Mouse (Mus musculus): ENCODE measurements around the gene Prkcq. TPM values are rescaled to one million over a fixed set of nuclear protein-coding genes. Genes with fewer than 3 reads are reported as not detected.
A peak's percentile ranks its signal among the peaks of the same experiment; 100 is the strongest.

Gene Prkcq
- polyA plus RNA-seq, 1 experiment, result not detected

- Histone ChIP-seq H3K36me3 (ENCODE audit: control insufficient read depth) (no peaks in the 10 kb centered on the region), H3K27me3 (ENCODE audit: control insufficient read depth) (peaks cover 4% of the 10 kb centered on the region; the same call in 1 of the 2 replicates), H3K4me3 (replicated peaks) (no peak overlapping the region), H3K4me1 (ENCODE audit: control insufficient read depth) (no peaks in the 10 kb centered on the region), H3K9me3 (ENCODE audit: control insufficient read depth, low read length) (no peaks in the 10 kb centered on the region)
- TF ChIP-seq TAL1 (IDR thresholded peaks at IDR 0.05; ENCODE audit: low read length) (no peak), GATA1 (IDR thresholded peaks at IDR 0.05; ENCODE audit: low read length) (no peak)
Measured at GRCm38 (mm10) chr2:11177880-11178279, 6.0 kb downstream of the Prkcq start.

GRCm38 (mm10) chr2:11181510-11181909, 9.6 kb downstream of the Prkcq start:
- Histone ChIP-seq H3K9me3 (ENCODE audit: control insufficient read depth, low read length) (no peaks in the 10 kb centered on the region), H3K4me1 (ENCODE audit: control insufficient read depth) (no peaks in the 10 kb centered on the region), H3K36me3 (ENCODE audit: control insufficient read depth) (no peaks in the 10 kb centered on the region), H3K27me3 (ENCODE audit: control insufficient read depth) (no peaks in the 10 kb centered on the region), H3K4me3 (replicated peaks) (no peak overlapping the region)
- TF ChIP-seq GATA1 (IDR thresholded peaks at IDR 0.05; ENCODE audit: low read length) (no peak), TAL1 (IDR thresholded peaks at IDR 0.05; ENCODE audit: low read length) (no peak)

GRCm38 (mm10) chr2:11182096-11182495, 10.2 kb downstream of the Prkcq start:
- Histone ChIP-seq H3K4me3 (replicated peaks) (no peak overlapping the region), H3K4me1 (ENCODE audit: control insufficient read depth) (no peaks in the 10 kb centered on the region), H3K27me3 (ENCODE audit: control insufficient read depth) (no peaks in the 10 kb centered on the region), H3K36me3 (ENCODE audit: control insufficient read depth) (no peaks in the 10 kb centered on the region), H3K9me3 (ENCODE audit: control insufficient read depth, low read length) (no peaks in the 10 kb centered on the region)
- TF ChIP-seq GATA1 (IDR thresholded peaks at IDR 0.05; ENCODE audit: low read length), result no peak
- no peak for TF ChIP-seq TAL1 (IDR thresholded peaks at IDR 0.05; ENCODE audit: low read length)

DNA sequence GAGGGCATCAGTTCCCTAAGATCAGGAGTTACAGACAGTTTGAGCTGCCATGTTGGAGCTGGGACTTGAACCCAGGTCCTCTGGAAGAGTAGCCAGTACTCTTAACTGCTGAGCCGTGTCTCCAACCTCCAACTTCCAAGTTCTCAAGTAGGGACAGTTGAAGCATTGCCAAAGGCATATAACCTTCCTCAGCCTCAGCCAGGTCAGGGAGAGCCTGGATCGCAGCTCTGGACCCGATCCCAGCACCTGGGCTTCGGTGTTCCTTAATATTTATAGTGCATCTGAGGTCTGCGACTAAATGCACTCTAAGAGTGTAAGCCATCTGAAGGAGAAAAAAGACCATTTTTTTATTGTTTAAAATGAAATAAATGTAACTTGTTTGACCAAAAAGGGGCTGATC, 12.1 kb downstream of the Prkcq start:
- no peaks in the 10 kb centered on the region for H3K36me3 ChIP-seq (ENCODE audit: control insufficient read depth)
- H3K27me3 ChIP-seq (ENCODE audit: control insufficient read depth), result no peaks in the 10 kb centered on the region
- no peak overlapping the region for H3K4me3 ChIP-seq (replicated peaks)
- no peak for TF ChIP-seq TAL1 (IDR thresholded peaks at IDR 0.05; ENCODE audit: low read length)
- TF ChIP-seq GATA1 (IDR thresholded peaks at IDR 0.05; ENCODE audit: low read length), result no peak
- no peaks in the 10 kb centered on the region for H3K9me3 ChIP-seq (ENCODE audit: control insufficient read depth, low read length)
- H3K4me1 ChIP-seq (ENCODE audit: control insufficient read depth), result no peaks in the 10 kb centered on the region

GRCm38 (mm10) chr2:11186586-11186985, 14.7 kb downstream of the Prkcq start:
- Histone ChIP-seq H3K9me3 (ENCODE audit: control insufficient read depth, low read length) (no peaks in the 10 kb centered on the region), H3K4me1 (ENCODE audit: control insufficient read depth) (no peaks in the 10 kb centered on the region), H3K27me3 (ENCODE audit: control insufficient read depth) (no peaks in the 10 kb centered on the region), H3K4me3 (replicated peaks) (no peak overlapping the region), H3K36me3 (ENCODE audit: control insufficient read depth) (no peaks in the 10 kb centered on the region)
- TF ChIP-seq TAL1 (IDR thresholded peaks at IDR 0.05; ENCODE audit: low read length) (no peak), GATA1 (IDR thresholded peaks at IDR 0.05; ENCODE audit: low read length) (no peak)

- Histone ChIP-seq H3K27me3 (ENCODE audit: control insufficient read depth) (no peaks in the 10 kb centered on the region), H3K4me3 (replicated peaks) (no peak overlapping the region), H3K36me3 (ENCODE audit: control insufficient read depth) (no peaks in the 10 kb centered on the region), H3K4me1 (ENCODE audit: control insufficient read depth) (no peaks in the 10 kb centered on the region), H3K9me3 (ENCODE audit: control insufficient read depth, low read length) (no peaks in the 10 kb centered on the region)
- no peak for TF ChIP-seq GATA1 (IDR thresholded peaks at IDR 0.05; ENCODE audit: low read length)
Measured at GRCm38 (mm10) chr2:11187166-11187565, 15.3 kb downstream of the Prkcq start.

- no peaks in the 10 kb centered on the region for H3K36me3 ChIP-seq (ENCODE audit: control insufficient read depth)
- H3K9me3 ChIP-seq (ENCODE audit: control insufficient read depth, low read length), result no peaks in the 10 kb centered on the region
- no peaks in the 10 kb centered on the region for H3K27me3 ChIP-seq (ENCODE audit: control insufficient read depth)
- H3K4me1 ChIP-seq (ENCODE audit: control insufficient read depth), result no peaks in the 10 kb centered on the region
- H3K4me3 ChIP-seq (replicated peaks), result no peak overlapping the region
- TF ChIP-seq GATA1 (IDR thresholded peaks at IDR 0.05; ENCODE audit: low read length) (no peak), TAL1 (IDR thresholded peaks at IDR 0.05; ENCODE audit: low read length) (no peak)
Measured at GRCm38 (mm10) chr2:11188279-11188678, 16.4 kb downstream of the Prkcq start.

DNA sequence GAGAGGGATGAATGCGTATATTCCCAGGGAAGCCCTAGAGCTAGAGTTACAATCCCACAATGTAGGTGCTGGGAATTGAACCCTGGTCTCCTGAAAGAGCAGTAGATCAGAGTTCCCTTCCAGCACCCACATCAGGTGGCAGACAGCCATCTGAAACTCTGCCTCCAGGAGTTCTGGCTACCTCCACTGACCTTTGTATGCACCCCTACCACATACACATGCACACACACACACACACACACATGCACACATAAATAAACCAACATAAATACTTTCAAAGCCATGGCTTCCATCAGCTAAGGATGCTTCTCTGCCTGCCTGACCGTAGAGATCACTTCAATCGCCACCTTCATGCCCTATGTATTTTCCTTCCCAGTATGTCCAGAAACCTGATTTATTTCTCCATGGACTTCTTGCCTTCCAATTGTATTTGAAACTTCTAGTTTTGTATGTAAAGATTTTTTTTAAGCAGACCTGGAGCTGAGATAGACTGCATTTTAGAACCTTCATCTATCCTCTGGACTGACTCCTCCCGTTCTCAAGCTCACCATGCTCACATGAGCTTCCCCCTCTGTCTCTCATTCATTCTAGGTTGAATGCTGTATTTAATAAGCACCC, 17.4 kb downstream of the Prkcq start:
- Histone ChIP-seq H3K4me1 (ENCODE audit: control insufficient read depth) (no peaks in the 10 kb centered on the region), H3K9me3 (ENCODE audit: control insufficient read depth, low read length) (no peaks in the 10 kb centered on the region), H3K27me3 (ENCODE audit: control insufficient read depth) (no peaks in the 10 kb centered on the region), H3K4me3 (replicated peaks) (no peak overlapping the region), H3K36me3 (ENCODE audit: control insufficient read depth) (no peaks in the 10 kb centered on the region)
- TF ChIP-seq GATA1 (IDR thresholded peaks at IDR 0.05; ENCODE audit: low read length), result no peak
- no peak for TF ChIP-seq TAL1 (IDR thresholded peaks at IDR 0.05; ENCODE audit: low read length)

GRCm38 (mm10) chr2:11192281-11193098, 20.6 kb downstream of the Prkcq start:
- Histone ChIP-seq H3K4me1 (ENCODE audit: control insufficient read depth) (no peaks in the 10 kb centered on the region), H3K27me3 (ENCODE audit: control insufficient read depth) (no peaks in the 10 kb centered on the region), H3K36me3 (ENCODE audit: control insufficient read depth) (no peaks in the 10 kb centered on the region), H3K4me3 (replicated peaks) (peak overlapping the region; percentile 3), H3K9me3 (ENCODE audit: control insufficient read depth, low read length) (no peaks in the 10 kb centered on the region)
- TF ChIP-seq GATA1 (IDR thresholded peaks at IDR 0.05; ENCODE audit: low read length), result no peak
- no peak for TF ChIP-seq TAL1 (IDR thresholded peaks at IDR 0.05; ENCODE audit: low read length)

Data from erythroblast, embryonic 14.5 days (primary cell).